Mouse (Mus musculus) neutrophil, adult 59 days (primary cell): ENCODE results near the gene Numbl. TPM values are rescaled to one million over a fixed set of nuclear protein-coding genes. Genes with fewer than 3 reads are reported as not detected.

Experiments
- total RNA-seq, 2 experiments: library from RNA; stranded (reverse); gene quantifications; 1 replicate in 1 of 2; 2 replicates in 1 of 2; pipeline ENCODE4 v1.2.4; 2023

Gene Numbl
- 1 to 10 TPM; 5.7 to 6.9 TPM for total RNA-seq

DNA sequence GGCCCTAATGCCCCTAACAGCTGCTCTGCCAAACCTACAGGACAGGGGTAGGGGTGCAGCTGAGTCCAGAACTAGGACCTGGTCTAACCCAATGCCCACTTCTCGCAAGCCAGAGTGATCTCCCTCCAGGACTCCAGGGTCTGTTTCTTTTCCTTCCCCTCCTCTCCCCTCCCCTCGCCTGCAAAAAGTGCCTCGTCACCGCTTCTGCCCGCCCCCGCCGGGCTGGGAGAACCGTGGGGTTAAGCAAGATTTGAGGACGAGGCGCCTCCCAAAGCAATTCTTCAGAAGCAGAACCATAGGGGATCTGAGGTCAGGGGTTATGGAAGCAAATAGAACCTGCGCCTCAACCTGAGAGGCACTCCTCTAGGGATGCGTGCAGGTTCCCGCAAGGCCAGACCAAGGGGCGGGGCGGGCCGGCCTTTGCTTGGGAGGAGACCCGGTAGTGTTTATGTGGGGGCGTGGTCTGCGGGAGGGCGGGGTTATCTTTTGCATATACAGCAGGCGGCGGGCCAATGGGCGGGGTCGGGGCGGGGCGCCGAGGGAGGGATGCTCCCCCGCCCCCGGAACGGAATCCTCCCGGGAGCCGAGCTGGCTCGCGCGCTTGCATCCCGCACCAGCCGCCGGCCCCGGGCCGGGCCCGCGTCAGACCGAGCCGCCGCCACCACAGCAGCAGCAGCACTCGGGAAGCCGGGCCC, at the start of gene Numbl:
TSS of gene Numbl (plus strand) at position 229 of the 695 bp plus-strand sequence.

DNA sequence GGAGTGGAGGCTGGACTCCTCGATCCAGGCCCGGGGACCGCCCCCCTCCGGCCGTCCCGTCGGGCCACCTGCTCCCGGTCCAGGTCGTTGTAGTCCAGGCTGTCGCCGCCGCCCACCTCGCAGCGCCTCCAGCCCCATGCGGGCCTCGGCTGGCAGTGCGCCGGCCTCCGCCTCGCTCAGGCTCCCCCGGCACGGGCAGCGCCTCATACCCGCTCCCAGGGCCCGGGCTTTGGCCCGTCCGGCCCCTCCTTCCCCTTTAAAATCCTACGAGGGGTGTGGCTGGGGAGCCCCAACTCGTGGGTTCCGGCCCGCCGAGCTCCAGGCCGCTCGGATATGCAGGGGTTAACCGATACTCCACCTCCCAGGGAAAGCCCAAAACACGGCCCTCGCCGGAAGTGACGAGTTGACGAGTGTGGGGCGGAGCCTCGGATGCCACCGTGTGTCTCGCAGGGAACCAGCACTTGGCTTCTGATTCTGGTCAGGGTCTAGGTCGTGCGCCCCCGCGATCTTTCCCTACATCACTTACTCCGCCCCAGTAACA, 29.9 kb upstream of the Numbl start, which contains the start of gene Itpkc:
TSS of gene Itpkc (minus strand) at position 381 of the 541 bp plus-strand sequence.

DNA sequence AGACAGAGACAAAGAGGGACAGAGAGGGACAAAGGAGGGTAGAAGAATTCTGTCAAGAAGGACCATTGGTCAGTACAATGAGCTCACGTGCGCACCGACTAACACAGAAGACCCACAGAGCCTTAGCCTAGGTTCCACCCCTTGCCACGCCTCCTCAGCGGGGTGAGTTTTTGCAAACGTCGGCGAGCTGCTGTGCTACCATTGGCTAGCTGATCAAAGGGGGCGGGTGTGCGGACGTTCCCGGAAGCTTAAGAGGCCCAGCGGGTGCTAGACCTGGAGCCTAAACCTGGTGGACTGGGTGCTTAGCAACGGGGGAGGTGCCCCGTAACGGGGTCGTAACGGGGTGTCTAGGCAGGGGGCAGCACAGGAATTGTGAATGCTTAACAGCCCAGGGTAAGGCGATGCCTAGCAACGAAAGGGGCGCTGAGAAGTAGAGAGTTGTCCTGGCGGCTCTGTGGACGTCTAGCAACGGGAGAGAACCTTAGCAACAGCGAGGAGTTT, 25.4 kb upstream of the Numbl start, which contains the start of gene Coq8b:
TSS of gene Coq8b (plus strand) at position 243 of the 501 bp plus-strand sequence.

Other genes starting within 250 kb of the Numbl start
- not detected for gene Cyp2a12, start 229.4 kb upstream of the Numbl start, total RNA-seq
- gene Cyp2f2, start 138.5 kb upstream of the Numbl start, total RNA-seq = not detected
- gene Cyp2t4, start 104.7 kb upstream of the Numbl start, total RNA-seq = not detected
- gene Egln2, start 91.6 kb upstream of the Numbl start, total RNA-seq = 10 to 100 TPM; 43.3 to 45.3 TPM
- gene Rab4b, start 79.5 kb upstream of the Numbl start, total RNA-seq = 10 to 100 TPM; 96.8 to 98.1 TPM
- not detected for gene Gm21983, start 77.3 kb upstream of the Numbl start, total RNA-seq
- not detected for gene Mia, start 77.3 kb upstream of the Numbl start, total RNA-seq
- 1 to 10 TPM; 3.2 to 3.3 TPM for gene BC024978, start 62.7 kb upstream of the Numbl start, total RNA-seq
- gene Snrpa, start 62.2 kb upstream of the Numbl start, total RNA-seq = 10 to 100 TPM; 41.5 to 50.3 TPM
- gene Itpkc, start 29.8 kb upstream of the Numbl start, total RNA-seq = 10 to 100 TPM in 1 of 2 experiments, 1 to 10 TPM in 1; 9.0 to 10.4 TPM
- gene Coq8b, start 25.4 kb upstream of the Numbl start, total RNA-seq = 10 to 100 TPM; 19.5 to 21.4 TPM
- gene Ltbp4, start 79.3 kb downstream of the Numbl start, total RNA-seq = under 1 TPM; 0.33 to 0.51 TPM
- gene Shkbp1, start 97.6 kb downstream of the Numbl start, total RNA-seq = 100 to 1,000 TPM; 100 to 108 TPM
- gene Gm20479, start 99.0 kb downstream of the Numbl start, total RNA-seq = 10 to 100 TPM in 1 of 2 experiments, not detected in 1; 10.9 TPM
- under 1 TPM; 0.07 to 0.09 TPM for gene Sptbn4, start 189.3 kb downstream of the Numbl start, total RNA-seq
- gene Blvrb, start 189.5 kb downstream of the Numbl start, total RNA-seq = 10 to 100 TPM; 31.2 to 58.3 TPM
- gene Sertad3, start 215.3 kb downstream of the Numbl start, total RNA-seq = 10 to 100 TPM; 27.9 to 32.9 TPM
- gene Sertad1, start 228.5 kb downstream of the Numbl start, total RNA-seq = 10 to 100 TPM; 43.3 to 43.4 TPM
- under 1 TPM; 0.68 to 0.80 TPM for gene Prx, start 240.9 kb downstream of the Numbl start, total RNA-seq